Mouse (Mus musculus): ENCODE data around the gene Ly6g5b.

DNA sequence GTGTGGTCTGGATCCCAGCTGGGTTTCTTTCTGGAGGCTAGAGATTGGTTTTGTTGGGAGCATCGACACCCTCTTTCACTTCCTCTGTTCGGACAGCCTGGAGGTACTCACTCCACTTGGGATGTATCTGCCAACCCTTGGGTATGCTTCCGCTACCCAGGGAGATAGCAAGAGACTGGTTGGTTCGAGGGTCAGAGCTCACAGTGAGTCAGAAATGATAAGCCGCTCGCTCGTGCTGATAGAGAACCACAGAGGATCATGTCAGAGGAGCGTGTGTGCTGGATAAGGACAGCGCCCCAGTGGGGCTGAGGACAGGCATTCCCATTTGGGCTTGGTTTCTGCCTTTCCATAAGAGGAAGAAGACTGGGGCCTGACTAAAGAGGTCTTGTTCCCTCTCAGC is 35.5 kb downstream of the Ly6g5b start:
- TF ChIP-seq CTCF (IDR thresholded peaks at IDR 0.05; ENCODE audit: extremely low read depth, insufficient read length, insufficient replicate concordance, low read depth, low read length) (no peak), POLR2A (IDR thresholded peaks at IDR 0.05; ENCODE audit: low read depth, low read length) (no peak; the same call in 1 of the 2 replicates)

Measured in small intestine, adult 2 months (tissue).